Mouse (Mus musculus) forebrain, embryonic 13.5 days (tissue): ENCODE results near the gene Gab1. TPM values are rescaled to one million over a fixed set of nuclear protein-coding genes. Genes with fewer than 3 reads are reported as not detected.

Experiments
- ATAC-seq: fragments of 200-750 bp; cut with Nextera tagmentation; 2 replicates; pipeline ENCODE4 v1.8.0; 2017
- H3K27ac ChIP-seq: fragments of 300-500 bp; sonication (generic); 2 replicates; pipeline ENCODE4 v1.5.1; 2015; ENCODE audit warnings: inconsistent platforms, mild to moderate bottlenecking, moderate library complexity
- H3K27me3 ChIP-seq: fragments of 300-500 bp; sonication (generic); 2 replicates; pipeline ENCODE4 v1.6.1; 2015; ENCODE audit warnings: mild to moderate bottlenecking, inconsistent platforms
- H3K36me3 ChIP-seq: fragments of 300-500 bp; sonication (generic); 2 replicates; pipeline ENCODE4 v1.6.1; 2015; ENCODE audit warnings: mild to moderate bottlenecking, inconsistent platforms; ENCODE audit not compliant: poor library complexity, severe bottlenecking
- H3K4me1 ChIP-seq: fragments of 300-500 bp; sonication (generic); 2 replicates; pipeline ENCODE4 v1.6.1; 2015; ENCODE audit warnings: inconsistent platforms
- H3K4me2 ChIP-seq: fragments of 300-500 bp; sonication (generic); 2 replicates; pipeline ENCODE4 v1.6.1; 2015; ENCODE audit warnings: inconsistent platforms, mild to moderate bottlenecking, moderate library complexity
- H3K4me3 ChIP-seq: fragments of 300-500 bp; sonication (generic); 2 replicates; pipeline ENCODE4 v1.5.1; 2015; ENCODE audit warnings: mild to moderate bottlenecking, inconsistent platforms
- H3K9ac ChIP-seq: fragments of 300-500 bp; sonication (generic); 2 replicates; pipeline ENCODE4 v1.6.1; 2015; ENCODE audit warnings: mild to moderate bottlenecking, inconsistent platforms
- H3K9me3 ChIP-seq: fragments of 300-500 bp; sonication (generic); replicated peaks from 2 replicates; pipeline ENCODE4 v1.6.1; 2016; ENCODE audit warnings: inconsistent platforms
- WGBS: fragments of 180-500 bp; shearing (Covaris S2); methylation state at CpG from one replicate; pipeline ENCODE4 v1.1.7; 2015; 5-methylcytosine and 5-hydroxymethylcytosine counted together
- polyA plus RNA-seq: library from polyadenylated mRNA; unstranded; fragments of >200 nt; fragmentation: Nextera tagmentation; extraction: Ambion mirVana; gene quantifications from 2 replicates; pipeline ENCODE4 v1.2.1, GENCODE M21; 2015

Gab1 gene
- polyA plus RNA-seq, 1 experiment from 2014 or later: 10.8 TPM

DNA sequence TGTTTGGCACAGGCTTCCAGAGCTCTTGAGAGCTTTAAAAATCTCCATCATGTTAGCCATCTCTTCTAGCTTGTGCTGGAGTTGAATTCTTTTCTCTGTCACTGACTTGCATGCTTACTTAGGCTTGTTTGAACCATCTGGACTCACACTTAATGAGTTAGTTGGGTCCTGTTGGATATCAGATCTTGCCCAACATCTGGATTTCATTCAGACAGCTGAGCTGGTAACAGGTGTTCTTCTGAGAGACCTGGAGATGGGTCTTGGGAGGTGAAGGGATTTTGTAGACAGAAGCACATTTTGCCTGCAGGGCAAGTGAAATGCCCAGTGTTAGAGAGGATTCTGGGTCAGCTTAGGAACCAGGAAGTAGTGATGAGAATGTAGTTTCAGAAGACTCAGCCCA lies 19.0 kb upstream of the Gab1 start:
- H3K9ac ChIP-seq: no peak overlapping the region
- H3K36me3 ChIP-seq: no peaks in the 10 kb centered on the region
- no peak overlapping the region for H3K4me3 ChIP-seq
- ATAC-seq: no peak
- no peak overlapping the region for H3K27ac ChIP-seq
- no peaks in the 10 kb centered on the region for H3K9me3 ChIP-seq
- no peaks in the 10 kb centered on the region for H3K27me3 ChIP-seq
- no peak overlapping the region for H3K4me2 ChIP-seq
- H3K4me1 ChIP-seq: no peaks in the 10 kb centered on the region

DNA sequence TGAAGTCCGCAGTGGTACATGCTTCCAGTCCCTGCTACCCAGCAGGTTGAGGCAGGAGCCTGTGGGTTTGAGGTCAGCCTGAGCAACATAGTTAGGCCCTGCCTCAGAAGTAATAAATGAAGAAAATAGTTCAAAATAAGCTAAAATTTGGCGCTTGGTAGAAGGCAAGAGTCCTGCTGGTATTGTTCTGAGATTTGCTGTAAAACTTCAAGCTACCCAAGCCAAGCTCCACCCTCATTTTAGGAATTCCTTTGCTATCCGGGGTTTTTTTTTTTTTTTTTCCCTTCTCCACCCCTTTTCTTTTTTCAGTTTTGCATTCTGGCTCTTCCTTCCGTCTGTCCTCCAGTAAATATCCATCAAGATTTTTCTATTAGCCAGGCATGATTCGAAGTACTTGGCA lies 15.7 kb upstream of the Gab1 start:
- Histone ChIP-seq H3K9me3 (no peaks in the 10 kb centered on the region), H3K27ac (no peak overlapping the region), H3K27me3 (no peaks in the 10 kb centered on the region), H3K9ac (no peak overlapping the region), H3K4me3 (no peak overlapping the region), H3K36me3 (no peaks in the 10 kb centered on the region), H3K4me2 (no peak overlapping the region), H3K4me1 (no peaks in the 10 kb centered on the region)
- 79% methylated on average over 5 of the region's 5 CpGs for WGBS
- ATAC-seq: no peak

DNA sequence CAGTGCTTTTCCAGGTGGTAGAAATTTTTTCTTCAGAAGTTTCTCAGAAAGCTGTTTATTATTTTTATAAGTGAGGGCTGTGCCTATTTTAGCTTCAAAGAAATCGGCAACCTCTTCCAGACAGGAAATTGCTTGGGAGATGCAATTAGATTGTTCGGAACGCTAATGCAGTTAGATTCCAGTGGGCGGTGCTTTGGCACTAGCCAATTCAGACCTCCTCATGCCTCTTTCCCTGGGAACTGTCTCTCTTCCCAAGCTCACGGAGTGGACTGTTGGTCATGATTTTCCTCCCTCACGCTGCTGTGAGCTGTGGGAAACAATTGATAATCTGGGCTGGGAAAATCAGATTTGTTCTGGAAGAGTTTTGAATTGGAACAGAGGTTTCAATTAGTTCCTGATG lies 15.1 kb upstream of the Gab1 start:
- Histone ChIP-seq H3K9me3 (no peaks in the 10 kb centered on the region), H3K9ac (no peak overlapping the region), H3K27ac (no peak overlapping the region), H3K27me3 (no peaks in the 10 kb centered on the region), H3K4me1 (no peaks in the 10 kb centered on the region), H3K36me3 (no peaks in the 10 kb centered on the region), H3K4me2 (no peak overlapping the region), H3K4me3 (no peak overlapping the region)
- ATAC-seq: no peak
- WGBS: 40% methylated on average over 6 of the region's 6 CpGs

DNA sequence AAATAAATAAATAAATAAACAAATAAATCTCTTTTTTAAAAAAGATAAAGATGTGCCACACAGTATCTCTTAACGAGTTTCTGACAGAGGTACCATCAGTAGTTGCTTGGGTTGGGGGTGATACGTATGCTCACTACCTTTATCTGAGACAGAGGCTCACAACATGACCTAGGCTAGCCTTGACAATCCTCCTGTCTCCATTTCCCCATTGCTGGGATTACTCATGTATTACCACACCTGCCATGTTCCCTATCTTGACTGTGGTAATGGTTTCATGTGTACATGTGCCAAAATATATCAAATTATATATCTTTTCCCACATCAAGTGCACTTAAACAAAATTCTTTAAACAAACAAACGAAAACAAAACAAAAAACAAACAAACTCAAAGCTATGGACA lies 14.2 kb upstream of the Gab1 start:
- Histone ChIP-seq H3K4me1 (no peaks in the 10 kb centered on the region), H3K27ac (no peak overlapping the region), H3K4me2 (no peak overlapping the region), H3K9me3 (no peaks in the 10 kb centered on the region), H3K27me3 (no peaks in the 10 kb centered on the region), H3K4me3 (no peak overlapping the region), H3K36me3 (no peaks in the 10 kb centered on the region), H3K9ac (no peak overlapping the region)
- WGBS: 84% methylated on average over 3 of the region's 3 CpGs
- no peak for ATAC-seq

DNA sequence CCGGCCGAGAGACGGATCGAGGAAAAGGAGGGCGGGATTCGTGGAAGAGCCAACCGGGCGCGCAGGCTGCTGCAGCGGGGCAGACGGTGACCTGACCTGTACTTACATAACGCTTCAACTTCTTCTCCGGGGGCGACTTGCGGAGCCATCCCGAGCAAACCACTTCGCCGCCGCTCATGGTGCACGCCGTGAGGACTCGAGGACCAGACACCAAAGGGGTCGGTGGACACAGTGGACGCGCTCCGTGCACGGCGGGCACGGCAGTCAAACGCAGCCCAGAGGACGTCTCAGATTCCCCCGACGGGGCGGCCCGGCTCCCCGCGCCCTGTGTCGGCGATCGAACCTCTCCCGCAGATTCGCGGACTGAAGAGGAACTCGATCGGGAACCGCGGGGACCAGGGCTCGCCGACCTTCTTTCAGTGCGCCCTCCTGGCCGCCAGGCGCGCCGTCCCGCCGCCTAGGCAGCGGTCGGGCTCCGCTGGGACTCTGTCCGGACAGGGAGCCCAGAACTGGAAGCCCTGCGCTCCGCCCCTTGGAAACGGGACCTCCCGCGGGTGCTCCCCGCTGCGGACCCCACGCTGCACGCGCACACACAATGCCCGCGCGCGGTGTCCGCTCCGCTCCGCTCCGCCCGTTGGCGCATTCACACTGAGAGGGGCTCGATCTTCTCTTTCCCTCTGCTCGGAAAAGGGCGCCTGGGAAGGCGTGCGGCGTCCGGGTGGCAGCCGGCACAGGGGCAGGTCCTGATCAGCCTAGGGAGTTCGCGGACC lies 708 bp downstream of the Gab1 start:
- no peaks in the 10 kb centered on the region for H3K9me3 ChIP-seq
- peak overlapping the region; percentile 86 for H3K9ac ChIP-seq
- no peaks in the 10 kb centered on the region for H3K36me3 ChIP-seq
- ATAC-seq: peak; percentile 72
- H3K4me1 ChIP-seq: peaks cover 33% of the 10 kb centered on the region
- no peaks in the 10 kb centered on the region for H3K27me3 ChIP-seq
- WGBS: under 1% methylated on average over 84 of the region's 90 CpGs
- H3K4me2 ChIP-seq: peak overlapping the region; percentile 82
- peak overlapping the region; percentile 94 for H3K27ac ChIP-seq
- peak overlapping the region; percentile 86 for H3K4me3 ChIP-seq

DNA sequence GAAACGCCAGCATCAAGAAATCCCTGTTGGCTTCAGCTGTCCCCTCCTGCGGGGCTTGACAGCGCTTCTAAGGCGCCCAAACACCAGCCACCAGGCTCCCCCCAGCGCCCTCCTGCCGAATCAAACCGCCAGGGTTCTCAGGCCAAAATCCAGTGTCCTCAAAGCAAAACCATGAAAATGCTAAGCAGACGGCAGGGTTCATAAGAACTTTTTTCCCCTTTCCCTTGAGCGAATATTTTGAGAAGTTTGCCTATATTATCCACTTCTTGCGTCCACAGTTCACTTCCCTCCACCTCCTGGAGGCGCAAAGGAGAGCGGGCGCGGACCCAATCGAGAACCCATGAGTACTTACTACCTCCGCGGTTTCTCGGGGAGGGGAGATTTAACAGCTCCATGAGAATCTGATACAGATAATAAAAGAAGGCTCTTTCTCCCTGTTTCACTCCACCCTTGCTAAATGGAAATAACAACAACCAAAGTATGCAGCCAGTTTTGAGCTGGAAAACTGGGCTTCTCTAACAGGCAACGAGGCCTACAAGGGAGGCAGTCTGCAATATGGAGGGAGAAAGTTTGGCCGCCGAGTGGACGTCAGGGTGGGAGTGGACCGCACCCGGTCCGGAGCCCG lies 1.4 kb downstream of the Gab1 start:
- Histone ChIP-seq H3K4me2 (peak overlapping the region; percentile 82), H3K4me3 (peak overlapping the region; percentile 86), H3K36me3 (no peaks in the 10 kb centered on the region), H3K4me1 (peaks cover 36% of the 10 kb centered on the region), H3K9ac (peak overlapping the region; percentile 86), H3K27me3 (no peaks in the 10 kb centered on the region), H3K27ac (peak overlapping the region; percentile 94), H3K9me3 (no peaks in the 10 kb centered on the region)
- no peak for ATAC-seq
- under 1% methylated on average over 26 of the region's 26 CpGs for WGBS

DNA sequence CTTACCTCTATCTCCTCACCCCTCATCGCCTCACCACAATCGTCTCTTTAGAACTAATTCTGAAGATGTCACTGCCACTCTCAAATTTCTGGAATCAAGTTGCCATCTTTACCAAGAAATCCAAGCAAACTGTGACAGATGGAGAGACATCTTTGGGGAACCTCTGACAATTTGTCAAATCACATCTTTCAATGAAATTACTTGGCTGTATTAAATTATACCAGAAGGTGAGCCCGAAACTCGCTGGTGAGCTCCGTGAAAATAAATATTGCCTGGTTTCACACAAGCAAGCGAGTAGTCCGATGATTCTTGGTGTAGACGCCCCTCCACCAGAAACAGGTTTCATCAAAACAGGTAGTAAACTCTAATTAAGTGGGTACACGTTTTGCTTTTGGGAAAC lies 2.2 kb downstream of the Gab1 start:
- 45% methylated on average over 9 of the region's 9 CpGs for WGBS
- no peak for ATAC-seq
- peaks cover 41% of the 10 kb centered on the region for H3K4me1 ChIP-seq
- H3K27ac ChIP-seq: no peak overlapping the region
- no peaks in the 10 kb centered on the region for H3K36me3 ChIP-seq
- peak overlapping the region; percentile 86 for H3K4me3 ChIP-seq
- H3K27me3 ChIP-seq: no peaks in the 10 kb centered on the region
- no peaks in the 10 kb centered on the region for H3K9me3 ChIP-seq
- peak overlapping the region; percentile 82 for H3K4me2 ChIP-seq
- H3K9ac ChIP-seq: peak overlapping the region; percentile 86

DNA sequence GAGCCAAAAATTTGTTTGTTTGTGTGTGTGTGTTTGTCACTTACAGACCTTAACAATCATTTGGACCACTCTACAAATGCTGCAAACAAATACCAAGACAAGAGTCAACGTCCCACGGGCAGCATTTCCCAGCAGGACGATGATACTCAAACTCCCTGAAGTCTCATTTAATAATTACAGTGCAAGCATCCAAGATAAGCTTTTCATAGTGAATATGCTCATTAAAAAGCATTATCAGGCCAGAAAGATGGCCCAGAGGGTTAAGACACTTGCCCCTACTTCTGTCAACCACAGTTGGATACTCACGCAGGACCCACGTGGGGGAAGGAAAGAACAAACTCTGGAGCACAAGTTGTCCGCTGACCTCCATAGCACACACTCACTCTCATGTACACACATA lies 4.8 kb downstream of the Gab1 start:
- Histone ChIP-seq H3K36me3 (no peaks in the 10 kb centered on the region), H3K27me3 (no peaks in the 10 kb centered on the region), H3K9me3 (no peaks in the 10 kb centered on the region), H3K4me3 (no peak overlapping the region), H3K9ac (no peak overlapping the region), H3K4me1 (peaks cover 61% of the 10 kb centered on the region), H3K4me2 (no peak overlapping the region), H3K27ac (no peak overlapping the region)
- ATAC-seq: no peak
- WGBS: 89% methylated on average over 6 of the region's 6 CpGs

DNA sequence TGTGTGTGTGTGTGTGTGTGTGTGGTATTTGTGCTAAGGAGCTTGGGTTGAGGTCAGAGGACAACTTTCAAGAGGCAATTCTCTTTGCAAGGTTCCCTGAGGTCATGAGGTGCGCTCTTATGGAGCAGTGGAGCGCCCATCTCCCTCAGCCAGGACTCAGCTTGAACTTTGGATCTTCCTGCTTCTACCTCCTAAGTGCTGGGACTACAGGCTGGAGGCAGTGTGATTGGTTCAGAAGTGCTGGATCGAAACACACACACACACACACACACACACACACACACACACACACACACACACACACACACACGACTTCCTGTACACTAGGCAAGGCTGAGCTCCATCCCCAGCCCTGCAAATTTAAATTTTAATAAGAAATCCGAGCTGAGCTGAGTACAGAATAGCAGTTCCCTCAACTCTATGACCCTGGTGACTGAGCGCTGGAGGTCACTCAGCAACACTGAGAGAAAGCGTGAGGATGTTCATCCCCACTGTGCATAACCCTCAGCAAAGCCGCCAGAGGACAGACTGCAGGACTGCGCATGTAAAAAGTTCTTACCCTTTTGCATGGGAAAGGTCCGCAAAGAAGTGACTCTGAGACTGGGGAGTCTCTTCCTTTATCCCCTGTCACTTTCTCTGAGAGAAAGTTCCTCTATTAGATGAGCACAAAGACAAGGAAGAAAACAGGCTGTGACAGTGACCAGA lies 6.4 kb downstream of the Gab1 start:
- Histone ChIP-seq H3K4me1 (peaks cover 72% of the 10 kb centered on the region), H3K9me3 (no peaks in the 10 kb centered on the region), H3K27ac (no peak overlapping the region), H3K27me3 (no peaks in the 10 kb centered on the region), H3K36me3 (no peaks in the 10 kb centered on the region), H3K4me3 (no peak overlapping the region), H3K4me2 (no peak overlapping the region), H3K9ac (no peak overlapping the region)
- no peak for ATAC-seq
- 71% methylated on average over 10 of the region's 10 CpGs for WGBS

DNA sequence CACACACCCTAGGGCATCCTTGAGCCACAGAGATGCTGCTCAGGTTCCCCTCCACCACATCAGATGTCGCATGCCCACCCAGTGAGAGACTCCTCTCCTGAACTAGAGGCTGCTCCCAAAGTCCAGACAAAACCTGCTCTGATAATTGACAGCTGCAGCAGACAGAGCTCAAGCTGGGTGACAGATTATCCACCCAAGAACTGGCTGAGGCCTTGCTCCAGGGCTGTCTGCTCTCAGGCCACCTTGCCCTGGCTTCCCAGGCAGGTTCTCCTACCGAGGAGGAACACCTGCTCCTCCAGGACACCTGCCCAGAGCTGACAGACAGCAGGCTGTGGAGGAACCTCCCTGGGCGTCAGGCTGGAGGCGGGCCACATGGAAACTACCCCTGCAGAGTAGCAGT lies 7.6 kb downstream of the Gab1 start:
- H3K27ac ChIP-seq: no peak overlapping the region; the same call in 1 of the 2 replicates
- H3K9ac ChIP-seq: 0 out of 2 replicates have a peak overlapping the region, but pooled peaks have one; percentile 26
- no peak overlapping the region for H3K4me3 ChIP-seq
- no peak overlapping the region for H3K4me2 ChIP-seq
- no peak for ATAC-seq
- no peaks in the 10 kb centered on the region for H3K36me3 ChIP-seq
- H3K9me3 ChIP-seq: no peaks in the 10 kb centered on the region
- peaks cover 67% of the 10 kb centered on the region for H3K4me1 ChIP-seq
- no peaks in the 10 kb centered on the region for H3K27me3 ChIP-seq
- 21% methylated on average over 4 of the region's 4 CpGs for WGBS

DNA sequence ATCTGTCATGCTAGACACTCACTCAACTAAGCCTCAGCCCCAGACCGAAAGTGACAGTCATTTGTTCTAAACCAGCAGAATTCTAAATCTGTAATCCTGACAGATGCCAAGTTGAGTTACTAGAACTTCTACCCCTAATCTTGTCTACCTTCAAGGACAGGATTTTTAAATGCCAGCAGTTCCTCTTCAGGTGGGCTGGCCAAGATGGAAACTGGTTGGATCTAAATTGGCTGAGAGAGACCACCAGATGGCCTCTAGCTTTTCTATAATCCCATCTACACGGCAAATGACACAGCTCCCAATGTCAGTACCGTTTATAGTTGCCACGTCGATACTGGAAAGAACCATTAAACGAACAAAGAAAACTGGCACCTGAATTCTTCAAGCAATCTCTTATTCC lies 8.9 kb downstream of the Gab1 start:
- WGBS: 86% methylated on average over 6 of the region's 6 CpGs
- Histone ChIP-seq H3K4me1 (peaks cover 63% of the 10 kb centered on the region), H3K36me3 (no peaks in the 10 kb centered on the region), H3K27ac (no peak overlapping the region), H3K9me3 (no peaks in the 10 kb centered on the region), H3K4me2 (no peak overlapping the region), H3K9ac (no peak overlapping the region), H3K27me3 (no peaks in the 10 kb centered on the region), H3K4me3 (no peak overlapping the region)
- no peak for ATAC-seq

DNA sequence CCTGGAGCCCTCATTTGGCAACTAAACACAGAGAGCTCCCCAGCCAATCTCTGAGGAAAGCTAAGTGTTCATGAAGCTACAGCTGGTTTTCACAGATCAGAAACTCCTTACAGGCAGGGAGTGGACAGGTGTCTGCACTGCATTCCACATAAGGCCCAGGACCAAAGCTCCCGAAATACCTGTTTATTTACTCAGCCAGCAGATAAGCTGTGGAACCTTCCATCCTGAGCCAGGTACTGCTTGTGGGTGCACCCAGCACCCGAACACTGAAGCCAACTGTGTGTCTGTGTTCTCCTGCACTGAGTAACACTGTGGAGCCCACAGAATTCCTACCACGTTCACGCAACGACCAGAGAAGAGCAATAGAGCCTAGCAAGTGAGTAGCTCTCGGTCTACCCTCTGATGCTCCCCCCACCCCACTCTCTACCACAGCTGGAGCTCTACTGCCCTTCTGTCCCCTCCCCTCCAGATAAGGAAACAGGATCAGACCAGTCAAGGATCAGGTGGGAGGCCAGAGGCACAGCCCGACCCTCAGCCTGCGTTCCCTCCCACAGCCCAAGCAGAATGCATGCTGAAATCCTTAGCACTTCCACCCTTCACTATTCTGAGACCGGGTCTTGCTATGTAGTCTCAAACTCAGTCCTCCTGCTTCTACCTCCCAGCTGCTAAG lies 9.6 kb downstream of the Gab1 start:
- H3K4me3 ChIP-seq: no peak overlapping the region
- peak; percentile 23 for ATAC-seq
- 76% methylated on average over 9 of the region's 9 CpGs for WGBS
- H3K27me3 ChIP-seq: no peaks in the 10 kb centered on the region
- H3K4me1 ChIP-seq: peaks cover 63% of the 10 kb centered on the region
- peak overlapping the region; percentile 84 for H3K27ac ChIP-seq
- no peaks in the 10 kb centered on the region for H3K9me3 ChIP-seq
- H3K36me3 ChIP-seq: no peaks in the 10 kb centered on the region
- peak overlapping the region; percentile 34; the same call in 1 of the 2 replicates for H3K9ac ChIP-seq
- H3K4me2 ChIP-seq: peak overlapping the region; percentile 14; the same call in 1 of the 2 replicates
